Mouse (Mus musculus) WW6 (cell line): ENCODE data around the gene Gm21094.
"Not testable (repeated sequence)": the region's sequence is repeated elsewhere in the genome, so short reads cannot be mapped to it uniquely, and the experiment has no call there.

ENCODE experiments used
- DNase-seq: peaks from one replicate; pipeline ENCODE4 v3.0.0-alpha.2; 2013; ENCODE audit warnings: low read depth, low spot score

Gm21094 gene

DNA sequence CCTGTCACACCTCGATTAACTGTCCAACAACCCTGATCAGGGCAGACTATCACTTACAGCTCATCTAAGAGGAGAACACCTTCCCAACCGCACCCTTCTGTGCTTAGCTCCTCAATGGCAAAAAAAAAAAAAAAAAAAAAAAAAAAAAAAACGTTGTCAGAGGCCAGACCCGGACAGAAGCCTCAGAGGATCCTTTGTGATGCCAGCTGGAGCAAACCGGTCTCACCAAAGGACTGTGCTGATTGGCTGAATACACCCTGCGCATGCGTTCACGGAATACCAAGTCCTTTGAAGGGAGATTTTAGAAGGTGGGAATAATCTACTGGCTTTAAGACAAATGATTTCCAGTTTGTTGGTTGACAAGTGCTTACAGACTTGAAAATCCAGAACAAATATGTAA lies at the start of gene Gm21094:
TSS of gene Gm21094 (minus strand) at position 101 of the 400 bp plus-strand sequence.
- DNase-seq: not testable (repeated sequence)
